Mouse (Mus musculus): ENCODE results near the gene Hcn2. TPM values are rescaled to one million over a fixed set of nuclear protein-coding genes. Genes with fewer than 3 reads are reported as not detected.

Gene Hcn2
- total and polyA plus RNA-seq, 3 experiments, result 0.21 to 2.2 (median 0.44) TPM

- Histone ChIP-seq H3K79me2 (replicated peaks; ENCODE audit: control insufficient read depth, extremely low read depth, insufficient read depth, poor library complexity, severe bottlenecking) (peaks cover 46% of the 10 kb centered on the region), H3K4me3 (replicated peaks in 1 of 3; ENCODE audit: low read depth in 2 of 3, low read length in 2 of 3, poor library complexity in 1 of 3) (no peak overlapping the region), H3K27ac (ENCODE audit: insufficient read depth, low read depth) (no peak overlapping the region), H3K4me2 (ENCODE audit: insufficient read depth, low read depth, poor library complexity, severe bottlenecking) (no peak overlapping the region), H3K36me3 (replicated peaks in 1 of 2; ENCODE audit: control insufficient read depth in 1 of 2, insufficient read depth in 1 of 2, low read length in 1 of 2) (peaks cover 39 to 69% of the 10 kb centered on the region in 2 experiments), H3K9ac (ENCODE audit: insufficient read depth, low read depth) (no peak overlapping the region), H3K4me1 (ENCODE audit: control insufficient read depth in 1 of 2, insufficient read depth in 2 of 2) (peaks cover 21 to 33% of the 10 kb centered on the region in 2 experiments), H3K9me3 (replicated peaks; ENCODE audit: low read length) (no peaks in the 10 kb centered on the region), H3K27me3 (replicated peaks) (no peaks in the 10 kb centered on the region)
- dilution Hi-C loops (cut with MboI; ENCODE audit: extremely low pct_ligation_motif_present, extremely low pct_unique_long_range_greater_than_20kb, low sequenced_read_pairs) (no loop called here), in situ Hi-C loops (cut with MboI; ENCODE audit: low pct_ligation_motif_present, low pct_unique_long_range_greater_than_20kb, low sequenced_read_pairs) (no loop called here)
- TF ChIP-seq BHLHE40 (IDR thresholded peaks at IDR 0.05; ENCODE audit: low read depth, low read length), result no peak
- no peak for TF ChIP-seq RAD21 (IDR thresholded peaks at IDR 0.05; ENCODE audit: low read depth, low read length)
- TF ChIP-seq MEF2A (IDR thresholded peaks at IDR 0.05; ENCODE audit: borderline replicate concordance, low read depth, low read length), result no peak
- no peak for TF ChIP-seq ZMIZ1 (IDR thresholded peaks at IDR 0.05; ENCODE audit: low read depth, low read length)
- no peak for TF ChIP-seq NRF1 (IDR thresholded peaks at IDR 0.05; ENCODE audit: low read depth, low read length)
- no peak for TF ChIP-seq EP300 (IDR thresholded peaks at IDR 0.05; ENCODE audit: low read length)
- TF ChIP-seq GABPA (IDR thresholded peaks at IDR 0.05; ENCODE audit: insufficient replicate concordance, low read depth, low read length), result no peak
- TF ChIP-seq CTCF (conservative IDR thresholded peaks at IDR 0.05 in 1 of 2, IDR thresholded peaks at IDR 0.05 in 1 of 2; ENCODE audit: low read depth in 2 of 2, low read length in 2 of 2), result no peak
- TF ChIP-seq MAX (IDR thresholded peaks at IDR 0.05; ENCODE audit: low read length), result no peak
- no peak for DNase-seq (ENCODE audit: extremely low read depth)
Measured at GRCm38 (mm10) chr10:79709307-79709706, 7.1 kb upstream of the Hcn2 start.

GRCm38 (mm10) chr10:79712029-79712428 is 4.4 kb upstream of the Hcn2 start:
- in situ Hi-C loops (cut with MboI; ENCODE audit: low pct_ligation_motif_present, low pct_unique_long_range_greater_than_20kb, low sequenced_read_pairs), result no loop called here
- H3K4me3 ChIP-seq (replicated peaks in 1 of 3; ENCODE audit: low read depth in 2 of 3, low read length in 2 of 3, poor library complexity in 1 of 3), result no peak overlapping the region
- 0 out of 2 replicates have a peak, but pooled peaks have one; percentile 7 for TF ChIP-seq POLR2A (IDR thresholded peaks at IDR 0.05; ENCODE audit: low read depth, low read length)
- no peak for TF ChIP-seq IRF4 (IDR thresholded peaks at IDR 0.05; ENCODE audit: low read depth, low read length)
- peak; percentile 46 to 68 for TF ChIP-seq CTCF (conservative IDR thresholded peaks at IDR 0.05 in 1 of 2, IDR thresholded peaks at IDR 0.05 in 1 of 2; ENCODE audit: low read depth in 2 of 2, low read length in 2 of 2)
- no peak for TF ChIP-seq TCF12 (IDR thresholded peaks at IDR 0.05; ENCODE audit: low read depth, low read length)
- TF ChIP-seq USF1 (IDR thresholded peaks at IDR 0.05; ENCODE audit: low read depth, low read length), result no peak
- TF ChIP-seq RAD21 (IDR thresholded peaks at IDR 0.05; ENCODE audit: low read depth, low read length), result peak; percentile 13
- peaks cover 21% of the 10 kb centered on the region for H3K27me3 ChIP-seq (replicated peaks)
- no peak overlapping the region for H3K9ac ChIP-seq (ENCODE audit: insufficient read depth, low read depth)
- peak; percentile 55 for DNase-seq (ENCODE audit: extremely low read depth)
- no peak overlapping the region for H3K27ac ChIP-seq (ENCODE audit: insufficient read depth, low read depth)
- no peaks in the 10 kb centered on the region for H3K9me3 ChIP-seq (replicated peaks; ENCODE audit: low read length)
- peaks cover 6 to 17% of the 10 kb centered on the region in 2 experiments for H3K4me1 ChIP-seq (ENCODE audit: control insufficient read depth in 1 of 2, insufficient read depth in 2 of 2)
- no peak overlapping the region for H3K4me2 ChIP-seq (ENCODE audit: insufficient read depth, low read depth, poor library complexity, severe bottlenecking)
- H3K79me2 ChIP-seq (replicated peaks; ENCODE audit: control insufficient read depth, extremely low read depth, insufficient read depth, poor library complexity, severe bottlenecking), result peaks cover 20% of the 10 kb centered on the region
- H3K36me3 ChIP-seq (replicated peaks in 1 of 2; ENCODE audit: control insufficient read depth in 1 of 2, insufficient read depth in 1 of 2, low read length in 1 of 2), result peaks cover 39 to 55% of the 10 kb centered on the region in 2 experiments
- dilution Hi-C loops (cut with MboI; ENCODE audit: extremely low pct_ligation_motif_present, extremely low pct_unique_long_range_greater_than_20kb, low sequenced_read_pairs), result no loop called here

Measured in CH12.LX (cell line).